Mouse (Mus musculus): ENCODE results near the gene Gab1.
A peak's percentile ranks its signal among the peaks of the same experiment; 100 is the strongest.

Gene Gab1

GRCm38 (mm10) chr8:80810442-80810841 is 69.9 kb downstream of the Gab1 start:
- no peak for DNase-seq (ENCODE audit: low spot score)

GRCm38 (mm10) chr8:80807807-80808505 is 72.4 kb downstream of the Gab1 start:
- no peak for DNase-seq (ENCODE audit: low spot score)

- DNase-seq (ENCODE audit: low spot score) = no peak
These were observed 76.2 kb downstream of the Gab1 start for GRCm38 (mm10) chr8:80804066-80804619.

GRCm38 (mm10) chr8:80798778-80799177 is 81.5 kb downstream of the Gab1 start:
- DNase-seq (ENCODE audit: low spot score) = no peak

GRCm38 (mm10) chr8:80798198-80798777 is 82.0 kb downstream of the Gab1 start:
- no peak for DNase-seq (ENCODE audit: low spot score)

GRCm38 (mm10) chr8:80796070-80796469 is 84.2 kb downstream of the Gab1 start:
- no peak for DNase-seq (ENCODE audit: low spot score)

- no peak for DNase-seq (ENCODE audit: low spot score)
These were observed 85.5 kb downstream of the Gab1 start for GRCm38 (mm10) chr8:80794585-80795509.

- DNase-seq (ENCODE audit: low spot score) = no peak
These were observed 86.4 kb downstream of the Gab1 start for GRCm38 (mm10) chr8:80793791-80794515.

- DNase-seq (ENCODE audit: low spot score) = no peak
These were observed 88.1 kb downstream of the Gab1 start for GRCm38 (mm10) chr8:80792214-80792613.

GRCm38 (mm10) chr8:80789324-80789723 is 91.0 kb downstream of the Gab1 start:
- DNase-seq (ENCODE audit: low spot score) = no peak

- DNase-seq (ENCODE audit: low spot score) = no peak
These were observed 95.8 kb downstream of the Gab1 start for GRCm38 (mm10) chr8:80784559-80784958.

- DNase-seq (ENCODE audit: low spot score) = no peak
These were observed 97.0 kb downstream of the Gab1 start for GRCm38 (mm10) chr8:80783271-80783670.

GRCm38 (mm10) chr8:80781338-80781737 is 99.0 kb downstream of the Gab1 start:
- DNase-seq (ENCODE audit: low spot score) = no peak

GRCm38 (mm10) chr8:80780271-80780670 is 100.0 kb downstream of the Gab1 start:
- no peak for DNase-seq (ENCODE audit: low spot score)

GRCm38 (mm10) chr8:80776436-80776835 is 103.9 kb downstream of the Gab1 start:
- DNase-seq (ENCODE audit: low spot score) = no peak

- no peak for DNase-seq (ENCODE audit: low spot score)
These were observed 107.4 kb downstream of the Gab1 start for GRCm38 (mm10) chr8:80772732-80773460.

GRCm38 (mm10) chr8:80768451-80768850 is 111.9 kb downstream of the Gab1 start:
- DNase-seq (ENCODE audit: low spot score) = no peak

- DNase-seq (ENCODE audit: low spot score) = peak; percentile 68
These were observed 127.2 kb downstream of the Gab1 start for GRCm38 (mm10) chr8:80753017-80753715.

GRCm38 (mm10) chr8:80752429-80752828 is 127.9 kb downstream of the Gab1 start:
- no peak for DNase-seq (ENCODE audit: low spot score)

- DNase-seq (ENCODE audit: low spot score) = no peak
These were observed 131.2 kb downstream of the Gab1 start for GRCm38 (mm10) chr8:80749091-80749490.
